Mouse (Mus musculus) heart, adult 2 months (tissue): ENCODE results near the gene Wwox.

Experiments used
- CTCF ChIP-seq: fragments of 200-600 bp; IDR thresholded peaks from 2 replicates; pipeline ENCODE4 v1.8.1; 2022; ENCODE audit warnings: antibody characterized with exemption, mild to moderate bottlenecking, moderate library complexity
- EP300 ChIP-seq: fragments of 200-500 bp; IDR thresholded peaks from 2 replicates; pipeline ENCODE4 v1.6.1; 2011; ENCODE audit warnings: low read depth, low read length, control low read depth; ENCODE audit not compliant: insufficient read depth
- POLR2A ChIP-seq: fragments of 200-500 bp; IDR thresholded peaks from 2 replicates; pipeline ENCODE4 v1.6.1; 2011; ENCODE audit warnings: mild to moderate bottlenecking, low read depth, low read length, control low read depth; ENCODE audit not compliant: insufficient read depth

DNA sequence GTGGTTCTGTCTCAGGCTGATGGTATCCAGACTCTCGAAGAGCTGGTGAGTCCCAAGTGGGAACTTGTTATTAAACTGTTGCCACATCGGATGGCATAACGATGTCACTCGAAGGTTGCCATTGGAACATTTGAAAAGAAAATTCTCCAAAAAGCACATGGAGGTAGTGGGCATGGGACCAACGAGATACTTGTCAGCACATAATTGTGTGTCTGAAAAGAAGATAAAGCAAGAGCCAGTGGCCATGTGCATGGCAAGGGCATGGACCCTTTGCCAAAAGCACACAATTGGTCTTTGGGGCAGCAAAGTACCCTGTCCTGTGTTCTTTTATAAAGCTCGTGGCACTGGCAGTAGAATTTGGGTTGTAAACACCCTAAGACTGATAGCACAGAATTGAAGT, 909.2 kb downstream of the Wwox start:
- no peak for TF ChIP-seq CTCF
- TF ChIP-seq EP300 = no peak
- TF ChIP-seq POLR2A = no peak
